Mouse (Mus musculus) splenic B cell, adult 2 months (primary cell): Measurements from ENCODE around the gene Necap2.
A peak's percentile ranks its signal among the peaks of the same experiment; 100 is the strongest.

ENCODE experiments used
- DNase-seq: peaks from one replicate; pipeline ENCODE4 v3.0.0-alpha.2; 2011; ENCODE audit warnings: low read depth, low spot score
- H3K27me3 ChIP-seq: 2 replicates; pipeline ENCODE4 v1.6.1; 2012; ENCODE audit warnings: mild to moderate bottlenecking, low read length, moderate library complexity, mixed read lengths; ENCODE audit not compliant: control insufficient read depth, poor library complexity, insufficient read depth, severe bottlenecking
- H3K36me3 ChIP-seq: 2 replicates; pipeline ENCODE4 v1.6.1; 2012; ENCODE audit warnings: mild to moderate bottlenecking, low read length, moderate library complexity, mixed read lengths; ENCODE audit not compliant: control insufficient read depth, poor library complexity, insufficient read depth, severe bottlenecking

The Necap2 gene

DNA sequence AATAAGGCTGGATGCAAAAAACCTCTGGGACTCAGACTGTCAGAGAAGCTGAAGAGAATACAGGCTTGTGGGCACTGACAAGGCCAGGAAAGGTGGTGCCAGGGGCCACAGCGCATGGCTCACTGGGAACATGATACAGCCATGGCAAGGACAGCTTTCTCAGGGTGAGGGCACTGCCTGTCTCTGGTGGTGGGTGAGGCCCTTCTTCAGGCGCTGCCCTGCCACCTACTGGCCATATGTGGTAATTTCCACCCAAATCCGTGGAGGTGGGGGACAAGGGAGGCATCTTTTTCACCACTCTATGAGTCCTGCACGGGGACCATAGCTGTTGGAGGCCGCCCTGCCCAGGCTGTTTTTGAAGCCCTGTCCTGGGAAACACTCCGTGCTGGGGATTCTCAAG lies 46.4 kb downstream of the Necap2 start:
- peak; percentile 87 for DNase-seq
- 0 out of 2 replicates have a peak, but pooled peaks cover 1% of the 10 kb centered on the region for H3K36me3 ChIP-seq
- H3K27me3 ChIP-seq = no peaks in the 10 kb centered on the region

DNA sequence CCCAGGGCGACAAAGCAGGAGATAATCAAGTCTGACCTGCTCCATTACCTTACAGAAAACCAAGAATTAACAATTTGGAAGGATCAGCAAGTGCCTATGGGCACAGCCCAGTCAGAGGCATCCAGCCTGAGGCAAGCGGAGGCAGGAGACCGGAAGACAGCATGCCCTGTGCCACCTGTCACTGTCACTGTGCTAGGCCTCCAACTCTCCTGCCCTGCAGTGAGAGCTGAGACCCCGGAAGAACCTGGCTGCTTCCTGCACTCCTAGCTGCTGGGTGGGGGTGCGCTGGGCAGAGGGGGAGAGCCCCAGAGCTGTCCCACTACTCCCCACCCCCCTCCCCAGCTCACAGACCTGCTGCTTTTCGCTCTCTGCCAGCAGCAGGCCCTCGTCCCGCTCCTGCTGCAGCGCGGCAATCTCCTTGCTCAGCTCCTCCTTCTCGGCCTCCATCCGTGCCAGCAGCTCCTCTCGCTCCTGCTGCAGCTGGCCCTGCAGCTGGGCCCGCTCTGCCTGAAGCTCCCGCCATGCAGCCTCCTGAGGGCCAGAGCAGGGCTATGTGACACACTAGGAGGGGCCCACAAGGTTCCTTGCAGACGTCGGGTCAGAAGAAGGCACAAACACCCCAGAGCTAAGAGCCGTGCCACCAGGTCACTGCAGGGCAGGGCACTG lies 47.5 kb downstream of the Necap2 start:
- no peak for DNase-seq
- Histone ChIP-seq H3K36me3 (no peaks in the 10 kb centered on the region), H3K27me3 (no peaks in the 10 kb centered on the region)

DNA sequence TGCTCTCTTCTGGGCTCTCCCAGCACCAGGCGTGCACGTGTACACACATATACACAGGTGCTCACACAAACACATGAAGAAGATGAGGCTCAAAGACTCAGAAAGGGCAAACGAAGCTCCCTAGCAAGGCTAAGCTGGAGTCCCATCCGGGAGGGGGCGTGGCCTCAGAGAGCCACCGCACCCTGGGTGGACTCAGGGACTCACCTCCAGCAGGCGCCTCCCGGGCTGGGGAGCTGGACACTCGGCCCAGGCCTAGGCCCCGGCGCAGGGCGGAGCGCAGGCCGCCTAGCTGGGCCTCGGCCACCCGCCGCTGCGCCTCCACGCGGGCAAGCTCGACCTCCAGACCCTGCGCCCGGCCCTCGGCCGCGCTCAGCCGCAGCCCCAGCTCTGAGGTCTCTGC lies 53.2 kb downstream of the Necap2 start:
- no peak for DNase-seq
- H3K27me3 ChIP-seq = no peaks in the 10 kb centered on the region
- H3K36me3 ChIP-seq = no peaks in the 10 kb centered on the region

DNA sequence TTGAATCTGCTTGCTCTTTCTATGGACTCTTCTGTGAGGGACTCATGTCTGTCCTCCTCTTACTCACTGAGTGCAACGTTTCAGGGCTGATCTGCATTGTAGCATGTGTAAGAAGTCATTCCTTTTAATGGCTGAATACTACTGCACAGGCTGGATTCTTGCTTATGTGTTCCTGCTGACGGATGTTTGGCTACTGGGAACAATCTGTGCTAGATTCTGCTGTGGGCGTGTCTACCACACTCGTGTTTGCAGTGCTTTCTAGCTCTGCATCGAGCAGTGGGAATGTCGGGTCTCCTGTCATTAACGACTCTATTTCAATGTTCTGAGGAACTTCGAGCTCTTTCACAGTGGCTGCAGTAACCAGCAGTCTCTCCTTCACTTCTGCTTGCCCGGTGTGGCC lies 54.1 kb downstream of the Necap2 start:
- DNase-seq = no peak
- Histone ChIP-seq H3K36me3 (no peaks in the 10 kb centered on the region), H3K27me3 (no peaks in the 10 kb centered on the region)

DNA sequence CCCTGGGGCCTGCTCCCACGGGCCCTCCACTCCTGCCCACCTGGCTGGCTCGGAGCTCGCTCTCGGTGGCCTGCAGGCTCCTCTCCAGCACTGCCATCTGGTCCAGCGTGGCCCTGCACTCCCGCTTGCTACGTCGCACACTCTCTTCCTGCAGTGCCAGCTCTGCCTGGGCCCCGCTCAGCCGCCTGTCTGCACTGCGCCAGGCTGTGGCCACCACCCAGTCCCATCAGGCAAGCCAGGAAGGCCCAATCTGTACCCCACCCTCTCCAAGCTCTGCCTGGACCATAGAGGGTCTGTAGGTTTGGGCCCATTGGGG lies 56.6 kb downstream of the Necap2 start:
- DNase-seq = no peak
- Histone ChIP-seq H3K27me3 (no peaks in the 10 kb centered on the region), H3K36me3 (no peaks in the 10 kb centered on the region)

DNA sequence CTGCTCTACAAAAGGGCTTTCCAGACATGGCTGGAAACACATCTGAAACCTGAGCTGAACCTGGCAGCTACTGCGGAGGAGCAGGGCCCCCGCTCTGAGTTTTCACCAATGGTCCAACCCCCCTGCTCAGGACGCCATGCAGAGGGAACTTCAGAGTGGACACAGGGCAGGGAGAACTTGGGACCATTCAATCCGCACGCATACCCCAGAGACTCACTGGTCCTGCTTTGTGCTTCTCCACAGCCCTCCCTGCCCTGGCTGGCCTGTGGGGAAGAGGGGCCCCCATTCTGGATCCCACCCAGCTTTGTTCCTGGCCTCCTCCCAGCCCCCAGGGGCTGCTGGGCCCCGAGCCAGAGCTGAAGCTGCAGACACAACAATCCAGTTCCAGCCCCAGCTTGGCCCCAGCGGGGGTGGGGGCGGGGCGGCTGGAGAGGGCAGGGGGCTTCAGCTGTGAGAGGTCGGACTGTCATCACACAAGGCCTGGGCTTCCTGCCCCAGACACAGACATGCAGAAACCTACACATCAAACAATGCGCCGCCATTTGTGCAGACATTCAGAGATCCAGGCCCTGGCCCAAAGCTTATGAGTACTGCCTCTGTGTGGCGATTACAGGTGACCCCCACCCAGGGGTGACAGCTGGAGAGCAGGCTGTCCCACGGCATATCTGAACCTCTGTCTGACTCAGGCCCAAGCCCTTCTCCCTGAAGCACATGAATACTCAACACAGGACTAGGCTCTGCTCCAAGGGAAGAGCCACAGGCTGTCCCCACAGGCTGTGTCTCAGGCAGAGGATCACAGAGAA lies 57.1 kb downstream of the Necap2 start:
- H3K36me3 ChIP-seq = no peaks in the 10 kb centered on the region
- no peak for DNase-seq
- H3K27me3 ChIP-seq = no peaks in the 10 kb centered on the region

DNA sequence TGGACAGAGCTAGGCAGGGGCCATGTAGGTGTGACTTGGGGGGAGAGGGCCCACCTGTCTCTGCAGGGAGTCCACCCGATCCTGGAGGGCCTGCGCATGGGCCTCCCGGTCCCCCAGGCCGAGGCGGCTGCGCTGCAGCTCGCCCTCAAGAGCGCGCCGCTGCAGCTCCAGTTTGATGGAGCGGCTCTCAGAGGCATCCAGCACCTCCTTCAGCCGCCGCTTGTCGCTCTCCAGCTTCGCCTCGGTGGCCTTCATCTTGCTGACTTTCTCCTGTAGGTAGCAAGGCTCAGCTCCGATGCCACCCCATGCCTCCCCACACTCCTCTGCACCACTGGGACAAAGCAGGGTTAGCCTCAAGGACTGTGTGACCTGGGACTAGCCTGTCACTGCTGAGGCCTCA lies 57.9 kb downstream of the Necap2 start:
- no peaks in the 10 kb centered on the region for H3K36me3 ChIP-seq
- H3K27me3 ChIP-seq = no peaks in the 10 kb centered on the region
- DNase-seq = no peak

DNA sequence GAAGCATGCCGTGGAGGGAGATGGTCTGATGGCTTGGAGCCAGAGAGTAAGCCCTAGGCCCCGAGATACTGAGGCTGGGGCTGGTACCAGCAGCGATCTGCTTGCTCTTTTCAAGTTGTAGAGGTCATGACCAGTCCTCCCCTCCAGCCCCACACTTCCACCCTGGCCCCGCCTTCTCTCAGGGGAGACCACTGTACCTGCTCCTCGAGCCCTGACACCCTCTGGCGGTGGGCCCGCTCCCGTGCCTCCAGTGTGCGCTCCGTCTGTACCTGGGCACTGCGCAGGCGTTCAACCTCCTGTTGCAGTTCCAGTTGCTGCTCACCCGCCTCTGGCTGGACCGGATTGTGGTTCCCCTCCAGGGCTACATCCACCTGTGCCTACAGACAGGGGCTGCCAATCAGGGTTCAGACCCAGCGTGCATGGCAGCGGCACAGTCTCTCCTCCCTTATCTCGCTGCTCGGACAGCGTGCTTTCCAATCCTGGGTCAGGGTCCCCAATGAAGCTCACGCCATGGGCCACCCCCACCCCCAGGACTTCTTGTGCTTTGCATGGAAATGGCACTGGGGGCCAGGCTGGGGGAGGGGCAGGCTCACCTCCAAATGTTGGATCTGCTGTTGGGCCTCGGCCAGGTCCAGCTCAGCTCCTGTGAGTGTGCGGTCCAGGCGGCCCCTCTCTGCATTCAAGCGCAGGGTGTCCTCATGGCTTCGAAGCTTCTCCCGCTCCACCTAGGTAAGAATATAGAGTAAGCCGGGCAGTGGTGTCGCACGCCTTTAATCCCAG lies 60.3 kb downstream of the Necap2 start:
- no peak for DNase-seq
- H3K36me3 ChIP-seq = no peaks in the 10 kb centered on the region
- no peaks in the 10 kb centered on the region for H3K27me3 ChIP-seq
